Mouse (Mus musculus): Measurements from ENCODE around the gene Hils1. TPM values are rescaled to one million over a fixed set of nuclear protein-coding genes. Genes with fewer than 3 reads are reported as not detected.

The Hils1 gene
- polyA plus RNA-seq, 1 experiment from 2014 or later: not detected

- DNase-seq (ENCODE audit: low spot score, missing footprints): no peak
- peak overlapping the region; percentile 38 for H3K4me2 ChIP-seq
- peak; percentile 77 for ATAC-seq (ENCODE audit: low FRiP score)
Observed at GRCm38 (mm10) chr11:94978178-94978915, 11.0 kb downstream of the Hils1 start.

GRCm38 (mm10) chr11:94978947-94979346, 11.6 kb downstream of the Hils1 start:
- Histone ChIP-seq H3K27me3 (ENCODE audit: control insufficient read depth, insufficient read depth, low read length) (no peaks in the 10 kb centered on the region), H3K4me3 (ENCODE audit: low read depth, low read length) (peak overlapping the region; percentile 11; the same call in 1 of the 2 replicates), H3K9ac (ENCODE audit: low read length) (peak overlapping the region; percentile 61), H3K4me1 (ENCODE audit: control insufficient read depth, insufficient read depth, low read length) (no peaks in the 10 kb centered on the region; the same call in 1 of the 2 replicates), H3K9me3 (ENCODE audit: control insufficient read depth, low read length) (no peaks in the 10 kb centered on the region), H3K4me2 (peak overlapping the region; percentile 38), H3K27ac (ENCODE audit: low read depth, low read length) (peak overlapping the region; percentile 69), H3K36me3 (ENCODE audit: control insufficient read depth, insufficient read depth, low read length) (no peaks in the 10 kb centered on the region)
- ATAC-seq (ENCODE audit: low FRiP score) (peak; percentile 96), DNase-seq (ENCODE audit: low spot score, missing footprints) (peak; percentile 98)
- WGBS: 0% methylated on average over 20 of the region's 20 CpGs

More at GRCm38 (mm10) chr11:94978178-94978915, 11.0 kb downstream of the Hils1 start:
- 52% methylated on average over 9 of the region's 9 CpGs for WGBS
- no peaks in the 10 kb centered on the region for H3K27me3 ChIP-seq (ENCODE audit: control insufficient read depth, insufficient read depth, low read length)
- H3K9me3 ChIP-seq (ENCODE audit: control insufficient read depth, low read length): no peaks in the 10 kb centered on the region
- peak overlapping the region; percentile 69 for H3K27ac ChIP-seq (ENCODE audit: low read depth, low read length)
- peak overlapping the region; percentile 61 for H3K9ac ChIP-seq (ENCODE audit: low read length)
- peak overlapping the region; percentile 11; the same call in 1 of the 2 replicates for H3K4me3 ChIP-seq (ENCODE audit: low read depth, low read length)
- no peaks in the 10 kb centered on the region; the same call in 1 of the 2 replicates for H3K4me1 ChIP-seq (ENCODE audit: control insufficient read depth, insufficient read depth, low read length)
- H3K36me3 ChIP-seq (ENCODE audit: control insufficient read depth, insufficient read depth, low read length): no peaks in the 10 kb centered on the region

- H3K27me3 ChIP-seq (ENCODE audit: control insufficient read depth, insufficient read depth, low read length): no peaks in the 10 kb centered on the region
- no peaks in the 10 kb centered on the region for H3K9me3 ChIP-seq (ENCODE audit: control insufficient read depth, low read length)
- DNase-seq (ENCODE audit: low spot score, missing footprints) (no peak), ATAC-seq (ENCODE audit: low FRiP score) (peak; percentile 41)
- H3K4me2 ChIP-seq: peak overlapping the region; percentile 38; the same call in 1 of the 2 replicates
- no peak overlapping the region for H3K27ac ChIP-seq (ENCODE audit: low read depth, low read length)
- no peaks in the 10 kb centered on the region; the same call in 1 of the 2 replicates for H3K4me1 ChIP-seq (ENCODE audit: control insufficient read depth, insufficient read depth, low read length)
- WGBS: 81% methylated on average over 11 of the region's 11 CpGs
- no peak overlapping the region for H3K4me3 ChIP-seq (ENCODE audit: low read depth, low read length)
- H3K36me3 ChIP-seq (ENCODE audit: control insufficient read depth, insufficient read depth, low read length): no peaks in the 10 kb centered on the region
- peak overlapping the region; percentile 7; the same call in 1 of the 2 replicates for H3K9ac ChIP-seq (ENCODE audit: low read length)
Observed at GRCm38 (mm10) chr11:94979462-94980179, 12.2 kb downstream of the Hils1 start.

GRCm38 (mm10) chr11:94985140-94985539, 17.7 kb downstream of the Hils1 start:
- Histone ChIP-seq H3K27ac (ENCODE audit: low read depth, low read length) (no peak overlapping the region), H3K9ac (ENCODE audit: low read length) (no peak overlapping the region), H3K27me3 (ENCODE audit: control insufficient read depth, insufficient read depth, low read length) (no peaks in the 10 kb centered on the region; the same call in 1 of the 2 replicates), H3K4me3 (ENCODE audit: low read depth, low read length) (no peak overlapping the region), H3K4me2 (no peak overlapping the region), H3K36me3 (ENCODE audit: control insufficient read depth, insufficient read depth, low read length) (no peaks in the 10 kb centered on the region), H3K9me3 (ENCODE audit: control insufficient read depth, low read length) (no peaks in the 10 kb centered on the region), H3K4me1 (ENCODE audit: control insufficient read depth, insufficient read depth, low read length) (peaks cover 21% of the 10 kb centered on the region)
- DNase-seq (ENCODE audit: low spot score, missing footprints): peak; percentile 87
- 45% methylated on average over 1 of the region's 1 CpGs for WGBS
- no peak for ATAC-seq (ENCODE audit: low FRiP score)

GRCm38 (mm10) chr11:94985822-94986221, 18.4 kb downstream of the Hils1 start:
- H3K27me3 ChIP-seq (ENCODE audit: control insufficient read depth, insufficient read depth, low read length): no peaks in the 10 kb centered on the region; the same call in 1 of the 2 replicates
- ATAC-seq (ENCODE audit: low FRiP score) (no peak), DNase-seq (ENCODE audit: low spot score, missing footprints) (no peak)
- 87% methylated on average over 5 of the region's 5 CpGs for WGBS
- H3K9ac ChIP-seq (ENCODE audit: low read length): no peak overlapping the region
- no peaks in the 10 kb centered on the region for H3K9me3 ChIP-seq (ENCODE audit: control insufficient read depth, low read length)
- H3K4me3 ChIP-seq (ENCODE audit: low read depth, low read length): no peak overlapping the region
- H3K27ac ChIP-seq (ENCODE audit: low read depth, low read length): no peak overlapping the region
- H3K4me2 ChIP-seq: no peak overlapping the region
- H3K36me3 ChIP-seq (ENCODE audit: control insufficient read depth, insufficient read depth, low read length): no peaks in the 10 kb centered on the region
- peaks cover 25% of the 10 kb centered on the region for H3K4me1 ChIP-seq (ENCODE audit: control insufficient read depth, insufficient read depth, low read length)

GRCm38 (mm10) chr11:94986435-94986834, 19.0 kb downstream of the Hils1 start:
- no peak for DNase-seq (ENCODE audit: low spot score, missing footprints)

GRCm38 (mm10) chr11:94987341-94987740, 19.9 kb downstream of the Hils1 start:
- WGBS: 45% methylated on average over 6 of the region's 6 CpGs
- no peak overlapping the region for H3K4me3 ChIP-seq (ENCODE audit: low read depth, low read length)
- peaks cover 28% of the 10 kb centered on the region for H3K4me1 ChIP-seq (ENCODE audit: control insufficient read depth, insufficient read depth, low read length)
- DNase-seq (ENCODE audit: low spot score, missing footprints) (no peak), ATAC-seq (ENCODE audit: low FRiP score) (no peak)
- H3K36me3 ChIP-seq (ENCODE audit: control insufficient read depth, insufficient read depth, low read length): no peaks in the 10 kb centered on the region
- no peaks in the 10 kb centered on the region for H3K9me3 ChIP-seq (ENCODE audit: control insufficient read depth, low read length)
- no peaks in the 10 kb centered on the region; the same call in 1 of the 2 replicates for H3K27me3 ChIP-seq (ENCODE audit: control insufficient read depth, insufficient read depth, low read length)
- no peak overlapping the region for H3K27ac ChIP-seq (ENCODE audit: low read depth, low read length)
- H3K4me2 ChIP-seq: no peak overlapping the region
- H3K9ac ChIP-seq (ENCODE audit: low read length): no peak overlapping the region

More at GRCm38 (mm10) chr11:94986435-94986834, 19.0 kb downstream of the Hils1 start:
- H3K9ac ChIP-seq (ENCODE audit: low read length): no peak overlapping the region
- H3K4me3 ChIP-seq (ENCODE audit: low read depth, low read length): no peak overlapping the region
- no peak overlapping the region for H3K27ac ChIP-seq (ENCODE audit: low read depth, low read length)
- H3K36me3 ChIP-seq (ENCODE audit: control insufficient read depth, insufficient read depth, low read length): no peaks in the 10 kb centered on the region
- H3K4me1 ChIP-seq (ENCODE audit: control insufficient read depth, insufficient read depth, low read length): peaks cover 25% of the 10 kb centered on the region
- 67% methylated on average over 2 of the region's 2 CpGs for WGBS
- no peak for ATAC-seq (ENCODE audit: low FRiP score)
- H3K9me3 ChIP-seq (ENCODE audit: control insufficient read depth, low read length): no peaks in the 10 kb centered on the region
- no peaks in the 10 kb centered on the region; the same call in 1 of the 2 replicates for H3K27me3 ChIP-seq (ENCODE audit: control insufficient read depth, insufficient read depth, low read length)
- no peak overlapping the region for H3K4me2 ChIP-seq

- H3K27me3 ChIP-seq (ENCODE audit: control insufficient read depth, insufficient read depth, low read length): no peaks in the 10 kb centered on the region; the same call in 1 of the 2 replicates
- ATAC-seq (ENCODE audit: low FRiP score) (no peak), DNase-seq (ENCODE audit: low spot score, missing footprints) (no peak)
- WGBS: 84% methylated on average over 8 of the region's 8 CpGs
- H3K9me3 ChIP-seq (ENCODE audit: control insufficient read depth, low read length): no peaks in the 10 kb centered on the region
- no peak overlapping the region for H3K9ac ChIP-seq (ENCODE audit: low read length)
- H3K36me3 ChIP-seq (ENCODE audit: control insufficient read depth, insufficient read depth, low read length): no peaks in the 10 kb centered on the region
- no peak overlapping the region for H3K4me2 ChIP-seq
- H3K27ac ChIP-seq (ENCODE audit: low read depth, low read length): no peak overlapping the region
- H3K4me3 ChIP-seq (ENCODE audit: low read depth, low read length): no peak overlapping the region
- peaks cover 32% of the 10 kb centered on the region for H3K4me1 ChIP-seq (ENCODE audit: control insufficient read depth, insufficient read depth, low read length)
Observed at GRCm38 (mm10) chr11:94987851-94988250, 20.5 kb downstream of the Hils1 start.
